Mouse (Mus musculus) liver (tissue): ENCODE data around the gene Ccp110.

Source experiments
- DNase-seq: peaks from one replicate; pipeline ENCODE4 v3.0.0-alpha.2; 2020; ENCODE audit warnings: mixed read lengths

The Ccp110 gene

DNA sequence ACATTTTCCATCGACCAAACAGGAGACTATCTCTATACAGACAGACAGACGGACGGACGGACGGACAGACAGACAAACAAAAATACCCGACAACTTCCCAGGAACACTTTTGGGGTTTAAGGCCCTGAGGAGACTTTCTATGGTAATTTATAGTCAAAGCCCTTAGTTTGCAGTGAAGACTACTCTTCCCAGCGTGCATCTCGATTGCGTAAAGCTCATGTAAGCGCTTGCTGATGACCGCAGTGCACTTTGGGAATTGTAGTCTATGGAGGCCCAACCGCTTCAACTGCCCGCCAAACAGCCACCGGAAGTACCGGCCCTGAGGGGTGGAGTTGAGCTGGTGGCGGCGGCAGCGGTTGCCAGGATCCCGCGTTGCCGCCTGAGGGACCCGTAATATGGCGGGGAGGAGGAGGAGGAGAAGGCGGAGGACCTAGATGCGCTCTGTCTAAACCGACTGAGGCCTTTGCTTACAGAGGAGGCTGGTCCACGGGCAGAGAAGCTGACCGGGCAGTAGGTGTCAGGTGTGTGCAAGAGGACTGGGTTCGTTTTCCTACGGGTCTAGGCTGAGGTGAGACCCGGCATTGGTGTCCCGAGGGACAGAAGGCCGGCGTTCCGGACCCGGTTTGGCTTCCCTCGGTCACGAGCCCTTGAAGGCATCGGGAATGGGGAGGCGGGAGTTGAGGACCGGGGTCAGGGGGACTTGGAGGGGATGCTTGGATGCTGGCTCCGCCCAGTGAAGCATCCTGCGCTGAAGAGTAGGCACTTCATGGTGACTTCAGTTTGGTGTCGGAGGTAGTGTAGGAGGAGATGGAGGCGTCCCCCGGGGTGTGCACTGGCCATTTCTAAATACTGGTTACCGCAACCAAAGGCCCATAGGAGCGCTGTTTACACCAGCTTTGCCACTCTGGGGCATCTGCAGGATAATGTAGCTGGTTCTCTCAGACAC, at the start of gene Ccp110:
Gene Ccp110, plus strand, starts transcription at position 325 of the 946 bp plus-strand sequence.
- DNase-seq: peak; percentile 94

DNA sequence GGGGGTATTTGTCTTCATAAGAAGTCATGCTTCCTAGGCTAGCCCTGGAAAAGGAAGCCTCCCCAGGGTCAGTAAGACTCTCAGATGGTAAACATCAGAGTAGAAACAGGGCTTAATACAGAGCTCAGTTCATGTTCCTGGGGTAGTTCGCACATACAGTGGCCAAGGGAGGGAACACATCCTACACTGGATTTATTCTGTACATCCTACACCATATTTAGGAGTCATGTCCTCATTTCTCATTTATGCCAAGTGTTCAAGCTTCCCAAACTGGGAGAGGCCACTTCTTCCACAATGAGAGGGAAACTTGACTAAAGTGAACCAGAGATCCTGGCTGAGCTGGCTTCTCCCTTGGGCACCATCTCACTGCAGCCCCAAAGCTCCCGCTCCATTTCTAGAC, 44.6 kb upstream of the Ccp110 start:
- DNase-seq: no peak

GRCm38 (mm10) chr7:118670142-118670541, 42.2 kb upstream of the Ccp110 start:
- no peak for DNase-seq

GRCm38 (mm10) chr7:118676826-118677225, 35.5 kb upstream of the Ccp110 start:
- DNase-seq: no peak

DNA sequence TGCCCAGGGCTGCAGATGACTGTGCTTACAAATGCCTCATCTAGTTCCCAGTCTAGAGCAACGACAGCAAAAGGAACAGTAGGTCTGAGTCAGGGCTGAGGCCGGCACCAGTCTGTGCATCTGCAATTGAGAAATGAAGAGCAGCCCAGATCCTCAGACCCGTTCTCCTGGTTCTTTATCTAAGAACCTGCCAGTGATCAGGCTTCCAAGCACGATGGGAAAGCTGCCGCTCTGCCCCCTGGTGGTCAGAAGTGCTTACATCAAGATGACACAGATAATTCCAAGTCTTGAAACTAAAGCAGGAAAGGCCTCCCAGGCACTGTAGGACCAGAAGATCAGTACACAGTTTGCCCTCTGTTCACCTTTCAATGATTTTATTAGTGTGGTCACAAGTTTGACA, 24.2 kb upstream of the Ccp110 start:
- peak; percentile 78 for DNase-seq

- DNase-seq: no peak
Observed at GRCm38 (mm10) chr7:118689088-118689487, 23.3 kb upstream of the Ccp110 start.

DNA sequence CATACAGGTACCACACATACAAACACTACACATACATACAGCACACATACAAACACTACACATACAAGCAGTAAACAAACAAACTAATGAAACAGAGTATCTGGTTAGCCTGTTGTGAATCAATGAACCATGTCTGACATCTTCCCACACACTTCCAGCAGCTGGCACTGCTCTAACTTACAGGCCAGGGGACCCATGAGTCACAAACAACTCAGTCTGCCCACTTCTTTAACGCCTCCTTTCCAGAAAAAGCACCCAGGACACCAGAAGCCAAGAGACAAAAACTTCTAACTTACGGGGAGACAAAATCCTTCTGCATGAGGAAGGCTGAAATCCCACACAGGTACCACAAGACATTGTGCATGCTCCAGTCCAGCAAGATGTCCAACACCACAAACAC, 21.1 kb upstream of the Ccp110 start:
- no peak for DNase-seq

DNA sequence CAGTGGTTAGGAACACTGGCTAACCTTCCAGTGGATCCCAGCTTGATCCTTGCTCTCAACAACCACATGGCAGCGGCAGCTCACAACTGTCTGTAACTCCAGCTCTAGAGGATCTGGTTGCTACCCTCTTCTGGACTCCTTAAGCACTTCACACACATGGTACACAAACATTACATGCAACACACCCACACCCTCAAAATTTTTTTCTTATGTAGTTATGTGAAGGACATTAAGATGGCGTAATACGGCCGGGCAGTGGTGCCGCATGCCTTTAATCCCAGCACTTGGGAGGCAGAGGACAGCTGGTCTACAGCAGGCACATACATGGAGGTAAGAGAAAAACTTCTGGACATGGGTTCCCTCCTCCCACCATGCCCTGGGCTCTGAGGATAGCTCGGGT, 16.2 kb upstream of the Ccp110 start:
- no peak for DNase-seq

DNA sequence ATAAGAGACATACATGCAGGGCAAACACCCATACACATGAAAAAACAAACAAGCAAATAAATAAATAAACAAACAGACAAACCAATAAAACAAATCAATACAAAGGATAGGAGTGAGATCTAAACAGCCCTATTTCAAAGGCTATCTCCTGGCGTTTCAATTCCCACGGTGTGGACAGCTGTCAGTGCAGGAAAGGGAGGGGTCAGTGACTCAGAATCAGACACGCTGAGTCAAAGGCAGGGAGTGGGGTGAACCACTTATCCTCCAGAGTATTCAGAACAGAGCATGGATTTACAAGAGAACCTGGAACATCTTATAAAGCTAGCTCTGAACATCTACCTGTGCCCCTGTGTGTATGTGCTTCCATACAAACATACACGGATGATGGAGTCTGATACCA, 15.2 kb upstream of the Ccp110 start:
- DNase-seq: no peak

- DNase-seq: no peak
Observed at GRCm38 (mm10) chr7:118698882-118699281, 13.5 kb upstream of the Ccp110 start.

DNA sequence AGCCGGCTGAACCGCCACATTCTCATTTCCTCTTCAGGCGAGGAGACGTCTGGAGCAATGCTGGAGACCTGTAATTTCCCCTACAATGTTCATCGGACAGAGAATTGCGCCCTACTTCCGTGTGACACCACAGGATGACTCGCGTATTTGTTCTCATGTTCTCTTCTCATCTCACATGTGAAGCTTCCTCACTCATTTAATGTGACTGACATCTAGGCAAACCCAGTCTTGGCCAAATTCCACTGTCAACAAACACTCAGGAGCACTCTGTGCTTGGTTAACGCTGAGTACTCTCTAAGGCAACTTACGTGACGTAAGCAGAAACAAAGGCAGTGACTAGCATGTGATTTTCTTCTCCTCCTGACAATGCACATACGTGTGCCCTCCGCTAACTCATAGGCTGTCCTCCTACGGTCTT, 9.2 kb upstream of the Ccp110 start:
- no peak for DNase-seq

DNA sequence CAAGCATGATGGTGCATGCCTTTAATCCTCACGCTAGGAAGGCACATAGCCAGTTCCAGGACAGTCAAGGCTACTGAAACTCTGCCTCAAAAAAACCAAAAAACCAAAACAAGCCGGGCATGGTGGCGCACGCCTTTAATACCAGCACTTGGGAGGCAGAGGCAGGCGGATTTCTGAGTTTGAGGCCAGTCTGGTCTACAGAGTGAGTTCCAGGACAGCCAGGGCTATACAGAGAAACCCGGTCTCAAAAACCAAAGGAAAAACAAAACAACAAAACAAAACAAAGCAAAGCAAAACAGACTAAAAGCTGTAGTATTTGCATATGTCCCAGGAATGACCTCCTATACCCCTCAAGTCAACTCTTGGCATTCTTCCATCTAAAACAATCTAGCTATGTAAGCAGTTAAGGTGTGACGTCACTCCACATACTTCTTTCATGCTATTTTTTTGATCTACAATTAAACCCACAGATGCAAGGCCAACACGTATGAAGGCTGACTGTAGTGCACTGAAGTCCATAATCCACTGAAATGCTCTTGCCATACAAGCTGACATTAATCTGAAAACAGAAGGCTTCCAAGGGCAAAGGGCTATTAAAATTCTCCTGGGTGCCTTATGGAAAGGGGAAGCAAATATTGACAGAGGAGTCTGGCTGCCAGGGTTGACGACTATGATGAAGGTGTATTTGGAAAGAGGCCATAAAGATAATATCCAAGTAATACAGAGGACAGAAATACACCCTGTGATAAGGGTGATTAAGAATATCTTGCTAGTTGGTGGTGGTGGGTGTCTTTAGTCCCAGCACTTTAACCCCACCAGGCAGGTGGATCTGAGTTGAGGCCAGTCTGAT, 8.1 kb upstream of the Ccp110 start:
- DNase-seq: no peak

GRCm38 (mm10) chr7:118705101-118705961, 7.0 kb upstream of the Ccp110 start, which contains the start of gene Gde1:
Gde1 (minus strand) TSS chr7:118705778.
- DNase-seq: peak; percentile 91

- no peak for DNase-seq
Observed at GRCm38 (mm10) chr7:118706051-118706450, 6.3 kb upstream of the Ccp110 start.

- no peak for DNase-seq
Observed at GRCm38 (mm10) chr7:118706488-118706887, 5.9 kb upstream of the Ccp110 start.

DNA sequence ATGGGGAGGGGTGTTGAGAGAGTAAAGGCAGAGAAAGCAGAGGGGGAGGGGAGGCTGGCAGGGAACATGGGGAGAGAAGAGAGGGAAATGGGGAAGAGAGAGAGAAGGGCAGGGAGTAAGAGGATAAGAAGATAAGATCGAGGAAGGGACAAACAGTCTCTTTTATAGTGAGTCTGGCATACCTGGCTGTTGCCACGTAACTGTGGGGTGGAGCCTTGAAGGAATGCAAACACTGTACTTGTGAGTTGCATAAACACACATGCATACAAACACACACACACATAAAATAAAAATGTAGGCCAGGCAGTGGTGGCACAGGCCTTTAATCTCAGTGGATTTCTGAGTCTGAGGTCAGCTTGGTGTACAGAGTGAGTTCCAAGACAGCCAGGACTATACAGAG, 5.1 kb upstream of the Ccp110 start:
- DNase-seq: no peak

DNA sequence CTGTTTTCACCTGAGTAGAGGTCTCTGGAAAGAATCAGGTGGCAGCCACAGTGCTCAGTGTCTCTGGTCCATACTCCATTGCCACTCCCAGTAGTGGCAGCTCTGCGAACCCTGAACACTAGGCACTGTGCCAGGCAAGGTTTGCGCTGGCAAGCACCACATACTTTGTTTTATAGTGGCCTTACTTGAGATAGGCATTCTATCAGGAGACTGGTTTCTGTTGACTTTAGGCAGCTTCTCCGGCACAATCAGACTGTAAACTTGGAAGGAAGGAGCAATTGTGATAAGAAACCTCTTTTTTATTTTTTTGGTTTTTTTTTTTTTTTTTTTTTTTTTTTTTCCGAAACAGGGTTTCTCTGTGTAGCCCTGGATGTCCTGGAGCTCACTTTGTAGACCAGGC, 4.3 kb upstream of the Ccp110 start:
- no peak for DNase-seq

GRCm38 (mm10) chr7:118710776-118711175, 1.6 kb upstream of the Ccp110 start:
- no peak for DNase-seq

DNA sequence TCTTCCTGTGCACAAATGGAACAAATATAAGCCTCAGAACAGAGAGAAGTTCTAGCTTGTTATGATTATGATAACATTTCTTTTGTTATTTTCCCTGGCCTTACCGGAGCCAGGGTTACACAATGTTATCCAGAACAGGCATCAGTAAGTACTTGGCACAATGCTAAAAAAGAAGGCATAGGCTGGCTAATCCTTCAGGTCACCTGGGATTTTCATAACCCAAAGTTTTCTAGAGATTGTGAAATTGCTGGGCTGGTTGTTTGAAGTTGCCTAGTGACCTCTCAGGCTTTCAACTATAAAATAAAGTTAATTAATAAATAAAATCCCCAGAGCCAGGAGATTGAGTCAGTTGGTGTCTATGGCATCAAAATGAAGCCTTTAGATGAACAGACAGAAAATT, 2.5 kb downstream of the Ccp110 start:
- no peak for DNase-seq

GRCm38 (mm10) chr7:118718066-118718465, 5.7 kb downstream of the Ccp110 start:
- DNase-seq: no peak

DNA sequence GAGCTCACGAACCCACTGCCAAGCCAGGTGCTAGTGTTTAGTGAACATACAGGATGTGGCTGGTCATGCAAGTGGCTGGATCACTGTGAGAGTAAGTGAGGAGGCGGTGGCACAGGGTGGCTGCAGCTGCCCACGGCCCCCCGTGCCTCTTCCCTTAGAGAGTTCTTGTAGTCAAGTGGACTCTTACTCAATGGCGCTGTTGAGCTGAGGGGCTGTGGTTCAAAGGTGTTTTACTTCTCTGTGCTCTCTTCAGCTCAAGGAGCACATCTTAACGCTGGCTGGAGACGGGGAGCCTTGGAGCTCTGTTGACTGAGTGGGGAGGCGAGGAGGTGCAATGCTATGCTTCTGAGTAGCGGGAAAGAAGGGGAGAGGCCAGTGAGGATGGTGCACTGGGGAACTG, 11.6 kb downstream of the Ccp110 start:
- no peak for DNase-seq

- no peak for DNase-seq
Observed at GRCm38 (mm10) chr7:118725459-118725858, 13.1 kb downstream of the Ccp110 start.
